Mouse (Mus musculus) brain, embryonic 14.5 days (tissue): ENCODE data around the gene Zfp811. TPM values are rescaled to one million over a fixed set of nuclear protein-coding genes. Genes with fewer than 3 reads are reported as not detected.

Experiments
- DNase-seq: peaks from one replicate; pipeline ENCODE4 v3.0.0-alpha.2; 2011; ENCODE audit warnings: low read depth
- CTCF ChIP-seq: fragments of 200-500 bp; IDR thresholded peaks from 2 replicates; pipeline ENCODE4 v1.5.1; 2012; ENCODE audit warnings: inconsistent platforms, mild to moderate bottlenecking, moderate library complexity, borderline replicate concordance; ENCODE audit not compliant: insufficient read depth, insufficient read length; ENCODE audit errors: extremely low read depth
- POLR2A ChIP-seq: fragments of 200-500 bp; IDR thresholded peaks from 2 replicates; pipeline ENCODE4 v1.6.1; 2012; ENCODE audit warnings: mild to moderate bottlenecking, inconsistent platforms, borderline replicate concordance; ENCODE audit not compliant: poor library complexity, insufficient read depth, insufficient read length, severe bottlenecking; ENCODE audit errors: extremely low read depth
- polyA plus RNA-seq: library from polyadenylated mRNA; depleted of rRNA; stranded (reverse); fragments of >200 nt; gene quantifications from 2 replicates; pipeline ENCODE4 v1.2.3, GENCODE M21; 2012

Zfp811 gene
- polyA plus RNA-seq, 1 experiment: 40.7 TPM

DNA sequence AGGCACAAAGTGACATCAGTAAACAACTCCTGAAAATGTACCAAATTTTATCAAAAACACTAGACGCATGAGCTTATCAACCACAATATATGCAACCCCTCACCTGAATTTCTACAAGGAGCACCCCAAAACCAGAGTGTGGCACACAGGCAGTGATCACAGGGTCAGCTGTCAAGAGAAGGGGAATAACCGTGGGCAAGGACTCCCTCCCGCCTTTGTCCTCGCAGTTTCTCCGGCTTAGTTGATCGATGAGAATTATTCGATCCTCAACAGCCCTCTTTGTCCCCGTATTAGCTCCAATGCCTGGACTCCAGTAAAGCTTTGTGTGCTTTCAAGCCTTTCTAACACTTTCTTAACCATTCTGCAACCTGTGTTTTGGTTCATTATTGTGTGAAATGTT, 810 bp downstream of the Zfp811 start:
- 0 out of 2 replicates have a peak, but pooled peaks have one; percentile 9 for TF ChIP-seq POLR2A
- TF ChIP-seq CTCF: no peak
- peak; percentile 58 for DNase-seq

DNA sequence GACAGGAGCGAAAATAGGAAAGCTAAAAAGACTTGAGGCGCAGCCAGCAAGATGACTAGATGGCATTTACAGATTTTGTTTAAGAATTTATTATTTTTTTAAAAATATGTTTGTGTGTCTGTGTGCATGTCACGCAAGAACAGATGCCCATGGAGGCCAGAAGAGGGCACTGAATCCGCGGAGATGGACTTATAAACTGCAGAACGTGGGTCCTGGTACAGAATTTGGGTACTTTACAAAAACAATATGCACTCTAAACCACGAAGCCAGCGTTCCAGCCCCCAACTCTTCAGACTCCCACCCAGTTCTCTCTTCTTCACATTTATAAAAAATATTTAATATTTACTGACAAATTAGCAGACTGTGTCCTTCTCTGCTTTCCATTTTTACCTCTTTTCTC, 20.5 kb downstream of the Zfp811 start:
- TF ChIP-seq CTCF: peak; percentile 7; the same call in 1 of the 2 replicates
- TF ChIP-seq POLR2A: no peak
- DNase-seq: peak; percentile 21

DNA sequence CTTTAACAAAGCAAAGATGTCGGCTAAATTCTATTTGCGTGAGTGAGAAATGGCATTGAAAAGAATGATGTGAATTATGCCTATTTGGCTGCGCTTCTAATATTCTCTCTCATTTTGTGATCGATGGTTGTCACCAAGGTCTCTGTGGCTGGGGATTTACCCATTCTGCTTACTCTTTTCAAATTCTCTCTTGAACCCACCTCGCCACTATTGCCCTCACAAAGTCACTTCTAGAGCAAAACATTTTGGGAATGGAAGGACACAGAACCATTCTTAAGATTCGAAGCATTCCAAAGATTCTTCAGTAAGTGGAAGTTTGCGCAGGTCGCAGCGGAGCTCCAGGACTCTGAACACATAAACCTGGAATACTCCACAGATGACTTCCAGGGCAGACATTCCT, 21.2 kb downstream of the Zfp811 start:
- no peak for DNase-seq
- TF ChIP-seq CTCF (no peak), POLR2A (no peak)

DNA sequence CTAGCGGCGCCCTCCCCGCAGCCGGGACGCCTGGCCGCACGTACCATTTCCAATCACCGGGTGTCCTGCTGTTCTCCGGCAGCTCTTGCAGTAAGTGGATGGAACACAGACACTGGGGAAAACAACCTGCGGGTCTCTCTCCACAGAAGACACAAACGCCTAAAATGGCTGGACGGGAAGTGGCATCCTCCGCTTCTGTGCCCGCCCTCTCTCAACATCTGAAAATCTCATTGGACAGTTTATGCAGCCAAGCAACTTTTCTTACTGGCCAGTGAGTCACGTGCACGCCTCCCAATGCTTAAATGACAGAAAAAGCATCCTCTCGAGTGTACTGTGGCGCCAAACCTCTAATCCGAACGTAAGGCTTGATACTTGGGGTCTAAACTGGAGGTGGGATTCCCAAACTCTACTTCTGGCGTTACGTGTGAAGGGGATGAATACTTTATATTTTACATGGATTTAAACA, 21.6 kb downstream of the Zfp811 start, which contains the start of gene Zfp871:
Zfp871 (minus strand) TSS at position 194 of the 466 bp plus-strand sequence.
- DNase-seq: peak; percentile 98
- TF ChIP-seq POLR2A: peak; percentile 60; the same call in 1 of the 2 replicates
- TF ChIP-seq CTCF: no peak

DNA sequence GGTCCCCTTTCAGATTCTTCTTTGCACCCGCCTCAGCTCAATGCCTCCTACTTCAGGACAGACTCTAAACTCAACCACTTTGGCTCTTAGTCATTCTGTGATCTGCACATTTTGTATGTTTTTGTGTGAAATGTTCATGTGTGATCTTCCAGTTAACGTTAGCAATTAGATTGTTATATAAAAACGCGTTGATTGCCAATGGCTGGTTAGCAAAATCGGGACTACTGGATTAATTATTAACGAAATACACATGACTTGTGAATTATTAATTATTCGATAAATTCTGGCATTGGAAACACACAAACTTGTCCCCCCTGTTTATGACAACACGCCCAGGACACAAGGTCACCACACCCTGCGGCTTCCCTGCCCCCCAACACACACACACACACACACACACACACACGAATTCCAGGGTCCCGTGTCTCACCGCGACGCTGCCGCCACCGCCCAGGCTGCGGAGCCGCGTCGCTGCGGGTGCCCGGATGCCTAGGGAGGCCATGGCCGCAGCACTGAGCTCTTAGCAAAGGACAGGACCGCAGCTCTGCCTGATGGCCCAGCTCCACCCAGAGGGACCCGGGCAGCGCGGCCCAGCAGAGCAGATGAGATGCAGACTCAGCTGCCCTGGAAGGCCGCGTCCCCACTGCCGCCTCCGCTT, 22.2 kb downstream of the Zfp811 start:
- DNase-seq: no peak
- TF ChIP-seq POLR2A (no peak), CTCF (no peak)

DNA sequence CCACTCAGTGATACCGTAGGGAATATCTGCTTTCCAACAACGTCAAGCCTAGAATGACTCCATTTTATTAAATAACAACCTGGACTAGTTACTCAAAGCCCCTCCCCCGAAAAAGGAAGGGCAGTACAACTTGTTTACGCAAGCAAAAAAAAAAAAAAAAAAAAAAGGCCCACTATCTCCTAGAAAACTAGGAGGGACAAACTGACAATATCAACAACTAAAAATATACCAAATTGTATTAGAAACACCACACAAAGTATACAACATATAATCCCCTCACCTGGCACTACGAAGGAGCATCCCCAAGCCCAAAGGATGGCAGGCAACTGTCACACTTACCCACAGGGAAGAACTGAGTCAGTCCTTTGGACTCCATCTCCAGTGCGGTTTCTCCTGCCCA, 22.8 kb downstream of the Zfp811 start:
- TF ChIP-seq CTCF (no peak), POLR2A (no peak)
- DNase-seq: no peak

DNA sequence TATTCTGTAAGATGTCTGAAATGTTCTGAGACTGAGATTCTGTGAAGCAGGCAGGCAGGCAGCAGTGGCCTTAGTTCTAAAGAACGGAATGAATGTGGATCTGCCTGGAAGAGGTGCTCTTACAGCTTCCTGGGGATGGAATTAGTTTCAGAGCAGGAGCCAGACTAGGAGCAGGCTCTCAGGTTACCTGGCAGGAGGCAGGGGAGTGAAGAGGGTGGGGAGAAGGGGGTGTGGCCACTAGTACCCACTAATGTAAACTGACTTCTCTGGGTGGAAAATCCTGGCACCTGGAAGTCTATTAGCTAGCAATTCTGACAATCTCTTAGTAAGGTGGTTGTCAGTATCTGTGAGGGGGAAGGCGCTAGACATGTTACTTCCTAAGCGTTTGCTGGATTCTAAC, 24.1 kb downstream of the Zfp811 start:
- TF ChIP-seq CTCF (no peak), POLR2A (no peak)
- DNase-seq: no peak

DNA sequence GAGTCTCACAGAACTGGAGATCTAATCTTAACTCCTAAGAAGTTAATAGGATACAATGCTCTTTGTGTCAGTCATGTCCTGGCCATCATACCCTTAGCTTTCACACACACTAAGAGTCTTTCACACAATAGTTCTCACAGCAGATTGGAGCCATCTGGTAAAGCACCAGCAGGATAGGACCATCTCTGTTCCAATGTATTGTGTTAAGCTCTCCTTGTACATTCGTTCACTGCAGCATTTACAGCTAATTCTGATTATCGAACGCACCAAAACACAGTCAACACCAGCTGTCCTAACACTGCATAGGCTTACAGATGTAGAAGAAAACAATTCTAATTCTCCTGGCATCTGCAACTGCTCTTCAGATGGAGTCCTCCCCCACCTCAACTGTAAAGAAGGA, 32.2 kb downstream of the Zfp811 start:
- DNase-seq: no peak
- no peak for TF ChIP-seq CTCF
- TF ChIP-seq POLR2A: no peak

DNA sequence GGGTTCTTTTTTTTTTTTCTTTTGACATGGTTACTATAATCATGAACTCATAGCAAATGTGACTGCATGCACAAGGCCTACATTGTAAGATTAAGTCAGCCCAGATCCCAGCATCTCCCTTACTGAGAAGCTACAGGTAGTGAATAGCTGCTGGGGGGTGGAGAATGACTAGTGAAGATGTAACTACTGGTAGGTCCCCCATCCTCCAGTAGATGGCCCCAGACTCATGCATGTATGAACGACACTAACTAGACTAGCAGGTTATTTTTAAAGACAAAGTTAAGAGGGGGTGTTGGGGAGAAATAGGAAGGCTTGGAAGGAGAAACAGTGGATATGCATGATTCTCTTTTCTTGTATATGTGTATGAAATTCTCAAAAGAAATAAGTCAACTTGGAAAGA, 38.5 kb downstream of the Zfp811 start:
- no peak for DNase-seq
- TF ChIP-seq CTCF (no peak; the same call in 1 of the 2 replicates), POLR2A (no peak)

DNA sequence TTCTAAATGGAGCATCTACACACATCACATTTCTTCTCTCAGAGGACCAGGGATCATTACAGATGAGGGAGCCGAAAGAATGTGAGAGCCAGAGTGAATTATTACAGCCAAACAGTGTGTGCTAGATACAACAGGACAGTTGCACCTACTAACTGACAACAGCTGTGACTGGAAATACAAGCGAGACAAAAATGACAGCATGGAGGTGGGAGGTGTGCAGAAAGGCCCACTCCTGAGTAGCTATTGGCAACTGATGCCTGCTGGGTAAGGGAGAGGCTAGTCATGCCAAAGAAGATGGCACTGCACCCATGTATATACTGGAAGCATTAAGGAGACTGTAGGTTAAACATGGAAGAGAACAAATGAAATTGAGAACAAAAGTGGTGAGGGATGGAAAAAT, 43.3 kb downstream of the Zfp811 start:
- DNase-seq: no peak
- TF ChIP-seq POLR2A (no peak), CTCF (no peak)

DNA sequence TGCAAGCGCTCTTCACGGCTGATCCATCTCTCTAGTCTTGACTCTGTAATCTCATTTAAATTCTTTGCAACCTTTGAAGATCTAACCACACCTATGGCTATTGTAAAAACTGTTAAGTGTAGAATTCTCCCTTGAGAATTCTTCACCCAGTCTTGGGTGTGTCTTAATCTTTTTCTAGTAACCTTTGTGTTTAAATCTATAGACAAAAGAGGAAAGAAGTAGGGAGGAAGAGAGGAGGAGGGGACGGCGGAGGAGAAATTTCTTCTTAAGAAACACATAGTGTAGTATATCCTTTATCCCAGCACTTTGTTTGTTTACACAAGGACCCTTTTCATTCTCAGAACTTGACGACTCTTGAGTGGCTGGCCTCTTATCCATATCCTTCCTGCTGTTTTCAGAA, 52.4 kb downstream of the Zfp811 start:
- DNase-seq: no peak
- TF ChIP-seq POLR2A (no peak), CTCF (no peak)

DNA sequence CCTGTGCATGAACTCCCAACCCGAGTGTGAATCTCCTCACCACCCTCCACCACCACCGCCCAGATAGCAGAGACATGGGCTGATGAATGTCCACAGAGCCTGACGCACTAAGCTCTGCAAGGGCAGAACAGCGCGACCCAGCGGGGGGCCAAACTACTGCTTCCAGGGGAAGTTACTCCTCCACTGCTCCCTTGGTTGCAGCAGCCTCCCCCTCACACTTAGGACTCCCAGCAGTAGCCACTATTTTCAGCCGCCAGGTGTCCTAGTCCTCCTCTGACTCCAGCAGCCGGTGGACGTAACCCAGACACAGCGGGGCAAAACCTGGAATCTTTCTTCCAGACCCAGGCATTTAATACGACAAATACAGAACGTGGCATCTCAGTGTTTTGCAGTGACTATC, 56.1 kb downstream of the Zfp811 start:
- DNase-seq: peak; percentile 28
- peak; percentile 16; the same call in 1 of the 2 replicates for TF ChIP-seq CTCF
- no peak for TF ChIP-seq POLR2A

DNA sequence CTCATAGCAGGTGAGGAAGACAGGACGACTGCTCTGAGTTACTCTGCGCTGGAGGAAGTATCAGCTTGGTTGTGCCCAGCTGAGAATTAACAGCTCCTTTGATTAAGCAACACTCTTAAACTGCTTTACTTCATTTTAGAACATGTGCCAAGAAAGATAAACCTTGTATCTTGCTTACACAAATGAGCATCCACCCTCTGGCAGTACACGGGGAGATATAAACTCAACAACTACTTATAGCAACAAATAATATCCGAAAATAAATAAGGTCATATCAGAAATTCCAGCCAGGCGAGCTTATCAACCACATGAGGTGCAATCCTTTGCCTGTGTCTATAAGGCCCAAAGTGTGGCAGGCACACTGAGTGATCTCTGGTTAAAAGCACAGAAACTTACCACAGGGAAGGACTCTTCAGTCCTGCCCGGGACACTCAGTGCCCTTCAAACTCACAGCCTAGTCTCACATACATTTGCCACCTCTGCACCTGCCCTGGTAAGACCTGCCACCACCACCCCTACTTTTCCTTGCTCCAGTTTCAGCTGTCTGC, 56.8 kb downstream of the Zfp811 start:
- no peak for DNase-seq

More for the DNA sequence above, 56.8 kb downstream of the Zfp811 start:
- TF ChIP-seq CTCF (no peak), POLR2A (no peak)
